In genomic region chr17:35739675-35740074, GRCm38 (mm10) we compare ENCODE assay signal across 9 mouse cellular contexts. TPM values are rescaled to one million over a fixed set of nuclear protein-coding genes. Genes with fewer than 3 reads are reported as not detected.
DNase-seq lines count a peak whose midpoint lies in the region; ATAC-seq and TF ChIP-seq lines count a peak whose summit lies in the region.
"Had no signal": no experiment of that assay in that cellular context is flagged by ENCODE, and none has a peak within 500 bp of the region (broad histone marks: within the 10 kb centered on the region; RNA-seq: fewer than 3 reads in every experiment).

No protein-coding gene starts in this region.

- WGBS in midbrain, embryonic 11.5 days = 17% methylated on average over 6 of the region's 6 CpGs
- 18% methylated on average over 6 of the region's 6 CpGs for WGBS in midbrain, embryonic 15.5 days
- 8% methylated on average over 6 of the region's 6 CpGs for WGBS in kidney, adult 2 months
- WGBS in limb, embryonic 10.5 days = 16% methylated on average over 6 of the region's 6 CpGs

- H3K9me3 ChIP-seq in midbrain, embryonic 11.5 days (ENCODE audit: control insufficient read depth, low read length) = no peaks in the 10 kb centered on the region
- no peaks in the 10 kb centered on the region for H3K9me3 ChIP-seq in midbrain, embryonic 15.5 days
- H3K9me3 ChIP-seq in limb, embryonic 10.5 days (replicated peaks) = no peaks in the 10 kb centered on the region
- H3K9me3 ChIP-seq: embryonic facial prominence, embryonic 12.5 days had no signal

- DNase-seq in midbrain, embryonic 11.5 days (ENCODE audit: low spot score, missing footprints) = peak; percentile 93
- peak; percentile 90 to 96 for DNase-seq in cerebellum, postnatal 25 days
- DNase-seq in gastrocnemius, postnatal 25 days = peak; percentile 73
- DNase-seq in kidney, adult 2 months = peak; percentile 95
- DNase-seq in limb, embryonic 10.5 days (ENCODE audit: low spot score) = peak; percentile 68

- no peak overlapping the region for H3K9ac ChIP-seq in midbrain, embryonic 11.5 days (ENCODE audit: low read length)
- no peak overlapping the region for H3K9ac ChIP-seq in midbrain, embryonic 15.5 days
- H3K9ac ChIP-seq: embryonic facial prominence, embryonic 12.5 days had no signal

- H3K4me2 ChIP-seq in midbrain, embryonic 11.5 days = no peak overlapping the region
- no peak overlapping the region for H3K4me2 ChIP-seq in midbrain, embryonic 15.5 days
- H3K4me2 ChIP-seq: embryonic facial prominence, embryonic 12.5 days had no signal

- no peak overlapping the region for H3K4me3 ChIP-seq in midbrain, embryonic 11.5 days (ENCODE audit: low read depth, low read length)
- H3K4me3 ChIP-seq in midbrain, embryonic 15.5 days = no peak overlapping the region
- H3K4me3 ChIP-seq in kidney, adult 2 months (ENCODE audit: insufficient read depth, low read depth, low read length) = no peak overlapping the region
- no peak overlapping the region for H3K4me3 ChIP-seq in limb, embryonic 10.5 days
- no peak overlapping the region for H3K4me3 ChIP-seq in testis, adult 2 months (ENCODE audit: control insufficient read depth, low read depth, low read length)
- H3K4me3 ChIP-seq: embryonic facial prominence, embryonic 12.5 days had no signal

- H3K36me3 ChIP-seq in midbrain, embryonic 11.5 days (ENCODE audit: control insufficient read depth, insufficient read depth, low read length) = no peaks in the 10 kb centered on the region
- H3K36me3 ChIP-seq in midbrain, embryonic 15.5 days (replicated peaks) = no peaks in the 10 kb centered on the region
- H3K36me3 ChIP-seq in kidney, adult 2 months (ENCODE audit: control insufficient read depth, insufficient read depth, low read length) = no peaks in the 10 kb centered on the region
- no peaks in the 10 kb centered on the region for H3K36me3 ChIP-seq in limb, embryonic 10.5 days
- H3K36me3 ChIP-seq in testis, adult 2 months (ENCODE audit: control insufficient read depth, insufficient read depth, low read length) = no peaks in the 10 kb centered on the region
- H3K36me3 ChIP-seq: embryonic facial prominence, embryonic 12.5 days had no signal

- no peaks in the 10 kb centered on the region for H3K4me1 ChIP-seq in midbrain, embryonic 11.5 days (ENCODE audit: control insufficient read depth, insufficient read depth, low read length)
- H3K4me1 ChIP-seq in midbrain, embryonic 15.5 days = no peaks in the 10 kb centered on the region
- H3K4me1 ChIP-seq in kidney, adult 2 months (ENCODE audit: control insufficient read depth, insufficient read depth, low read length) = no peaks in the 10 kb centered on the region
- peaks cover 6% of the 10 kb centered on the region; the same call in 1 of the 2 replicates for H3K4me1 ChIP-seq in limb, embryonic 10.5 days
- peaks cover 6% of the 10 kb centered on the region for H3K4me1 ChIP-seq in testis, adult 2 months (ENCODE audit: control insufficient read depth, insufficient read depth, low read length)
- H3K4me1 ChIP-seq: embryonic facial prominence, embryonic 12.5 days had no signal

- no peak overlapping the region for H3K27ac ChIP-seq in midbrain, embryonic 11.5 days (ENCODE audit: low read depth, low read length)
- no peak overlapping the region for H3K27ac ChIP-seq in midbrain, embryonic 15.5 days
- no peak overlapping the region for H3K27ac ChIP-seq in kidney, adult 2 months (ENCODE audit: insufficient read depth, low read depth, low read length)
- H3K27ac ChIP-seq in limb, embryonic 10.5 days = no peak overlapping the region
- H3K27ac ChIP-seq in testis, adult 2 months (ENCODE audit: control insufficient read depth, insufficient read depth, low read depth, low read length) = no peak overlapping the region
- H3K27ac ChIP-seq: embryonic facial prominence, embryonic 12.5 days had no signal

- ATAC-seq in midbrain, embryonic 11.5 days (ENCODE audit: low FRiP score) = no peak
- ATAC-seq in midbrain, embryonic 15.5 days (replicated peaks) = no peak
- peak; percentile 63 for ATAC-seq in monocyte, adult 5-6 weeks (replicated peaks; ENCODE audit: insufficient number of reproducible peaks, low FRiP score, low TSS enrichment, poor library complexity, severe bottlenecking)

- peak; percentile 93 for TF ChIP-seq CTCF in kidney, adult 2 months (conservative IDR thresholded peaks at IDR 0.05; ENCODE audit: insufficient read depth, insufficient read length, low read depth, low read length)
- peak; percentile 30; the same call in 1 of the 2 replicates for TF ChIP-seq CTCF in testis, adult 2 months (IDR thresholded peaks at IDR 0.05; ENCODE audit: control insufficient read depth, insufficient read depth, insufficient replicate concordance, low read depth, low read length)

- no peaks in the 10 kb centered on the region; the same call in 1 of the 2 replicates for H3K27me3 ChIP-seq in midbrain, embryonic 11.5 days (ENCODE audit: control insufficient read depth, insufficient read depth, low read length)
- no peaks in the 10 kb centered on the region for H3K27me3 ChIP-seq in midbrain, embryonic 15.5 days (replicated peaks)
- H3K27me3 ChIP-seq in kidney, adult 2 months (replicated peaks; ENCODE audit: control insufficient read depth, insufficient read depth, low read length) = no peaks in the 10 kb centered on the region
- H3K27me3 ChIP-seq in limb, embryonic 10.5 days (ENCODE audit: low read depth, poor library complexity, severe bottlenecking) = 0 out of 2 replicates have a peak, but pooled peaks cover 13% of the 10 kb centered on the region
- H3K27me3 ChIP-seq in testis, adult 2 months (ENCODE audit: control insufficient read depth, insufficient read depth, low read length) = no peaks in the 10 kb centered on the region

- no peak for TF ChIP-seq POLR2A in kidney, adult 2 months (IDR thresholded peaks at IDR 0.05; ENCODE audit: low read depth, low read length)
- no peak for TF ChIP-seq POLR2A in testis, adult 2 months (IDR thresholded peaks at IDR 0.05; ENCODE audit: control insufficient read depth, low read depth, low read length)

RNA-seq across cellular contexts. Expression of gene Ddr1, which starts 35.3 kb away (rescaled TPM):
- 78.4 and 92.1 TPM in 2 replicates for polyA plus RNA-seq in midbrain, embryonic 11.5 days (2014; fragmentation: Nextera tagmentation; extraction: Ambion mirVana)
- polyA plus RNA-seq in midbrain, embryonic 15.5 days (2015; fragmentation: Nextera tagmentation; extraction: Ambion mirVana) = 107 and 118 TPM in 2 replicates
- 10 to 100 TPM; 14.1 to 16.1 TPM for total RNA-seq in gastrocnemius, postnatal 25 days (2021)
- polyA plus RNA-seq in kidney, adult 2 months (2012; rRNA removed) = 91.2 and 109 TPM in 2 replicates
- 18.3 and 21.9 TPM in 2 replicates for polyA plus RNA-seq in limb, embryonic 10.5 days (2016; fragmentation: Nextera tagmentation; extraction: Ambion mirVana)
- total RNA-seq in monocyte, adult 5-6 weeks (2017) = 0.67 to 1.2 TPM in 2 of 3 replicates, not detected in the other
- polyA plus RNA-seq in testis, adult 2 months (2012; rRNA removed) = 11.9 and 12.6 TPM in 2 replicates
